ENCODE assay signal across 18 mouse cellular contexts in the genomic region with DNA sequence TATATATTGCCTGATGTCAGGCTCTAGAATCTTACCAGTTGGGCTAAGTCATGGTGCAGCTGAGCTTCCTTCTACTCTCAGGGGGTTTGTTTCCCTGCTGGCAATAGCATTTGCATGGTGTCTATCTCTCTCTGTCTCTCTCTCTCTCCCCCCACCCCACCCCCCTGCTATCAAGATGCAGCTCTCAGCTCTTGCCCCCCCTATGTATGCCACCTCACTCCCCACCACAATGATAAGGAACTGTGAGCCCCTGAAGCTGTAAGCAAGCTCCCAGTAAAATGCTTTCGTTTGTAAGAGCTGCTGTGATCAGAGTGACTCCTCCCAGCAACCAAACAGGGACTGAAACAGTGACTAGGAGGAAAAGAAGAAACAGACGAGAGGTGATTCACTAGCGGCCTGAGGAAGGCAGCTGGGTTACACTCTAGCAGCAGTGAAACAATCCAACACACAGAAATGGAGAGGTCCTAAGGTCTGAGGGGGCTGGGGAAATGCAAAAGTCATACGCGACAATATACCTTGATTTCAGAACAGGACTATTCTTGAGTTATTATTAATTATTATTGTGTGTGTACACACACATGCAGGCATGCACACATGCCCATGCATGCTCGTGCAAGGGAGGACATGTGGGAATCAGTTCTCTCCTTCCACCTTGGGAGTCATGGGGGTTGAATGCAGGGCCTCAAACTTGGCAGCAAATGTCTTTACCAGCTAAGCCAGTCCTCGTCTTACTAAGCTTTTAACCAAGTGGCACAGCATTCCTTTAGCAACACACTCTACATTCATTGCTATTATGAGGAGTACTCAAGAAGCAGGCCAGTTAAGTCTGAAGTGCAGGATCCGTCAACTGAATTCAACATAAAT. TPM values are rescaled to one million over a fixed set of nuclear protein-coding genes. Genes with fewer than 3 reads are reported as not detected.
DNase-seq lines count a peak whose midpoint lies in the region; ATAC-seq and TF ChIP-seq lines count a peak whose summit lies in the region.
"Had no signal": no experiment of that assay in that cellular context is flagged by ENCODE, and none has a peak within 500 bp of the region (broad histone marks: within the 10 kb centered on the region; RNA-seq: fewer than 3 reads in every experiment).

No protein-coding gene starts in this region.

- no peak overlapping the region for H3K9ac ChIP-seq in hindbrain, embryonic 14.5 days
- no peak overlapping the region for H3K9ac ChIP-seq in hindbrain, embryonic 12.5 days
- H3K9ac ChIP-seq in lung, postnatal 0 days (replicated peaks; ENCODE audit: low read depth): no peak overlapping the region
- no peak overlapping the region for H3K9ac ChIP-seq in liver, embryonic 11.5 days (ENCODE audit: low read depth, low read length)
- H3K9ac ChIP-seq: embryonic facial prominence, embryonic 12.5 days; heart, embryonic 12.5 days; liver, embryonic 15.5 days had no signal

- ATAC-seq in hindbrain, embryonic 14.5 days (ENCODE audit: low FRiP score): no peak
- ATAC-seq in hindbrain, embryonic 12.5 days (ENCODE audit: low FRiP score): no peak
- no peak for ATAC-seq in lung, postnatal 0 days
- 0 out of 2 replicates have a peak, but pooled peaks have one; percentile 3 for ATAC-seq in liver, embryonic 11.5 days (replicated peaks; ENCODE audit: low FRiP score)
- ATAC-seq: forebrain, embryonic 14.5 days had no signal

- TF ChIP-seq EP300 in lung, postnatal 0 days (IDR thresholded peaks at IDR 0.05): no peak

- no peaks in the 10 kb centered on the region for H3K9me3 ChIP-seq in hindbrain, embryonic 14.5 days (ENCODE audit: control insufficient read depth, low read length)
- H3K9me3 ChIP-seq in hindbrain, embryonic 12.5 days (replicated peaks): no peaks in the 10 kb centered on the region
- no peaks in the 10 kb centered on the region for H3K9me3 ChIP-seq in lung, postnatal 0 days (ENCODE audit: low read length)
- no peaks in the 10 kb centered on the region for H3K9me3 ChIP-seq in liver, embryonic 11.5 days (ENCODE audit: control insufficient read depth, low read length)
- H3K9me3 ChIP-seq: embryonic facial prominence, embryonic 12.5 days; heart, embryonic 12.5 days; liver, embryonic 15.5 days; midbrain, embryonic 10.5 days had no signal

- H3K27ac ChIP-seq in hindbrain, embryonic 14.5 days: no peak overlapping the region
- H3K27ac ChIP-seq in hindbrain, embryonic 12.5 days: no peak overlapping the region
- H3K27ac ChIP-seq in lung, postnatal 0 days (ENCODE audit: low read length): peak overlapping the region; percentile 43; the same call in 1 of the 2 replicates
- no peak overlapping the region for H3K27ac ChIP-seq in liver, embryonic 11.5 days (ENCODE audit: low read depth, low read length)
- H3K27ac ChIP-seq: embryonic facial prominence, embryonic 12.5 days; liver, embryonic 15.5 days; midbrain, embryonic 10.5 days had no signal

- H3K4me1 ChIP-seq in hindbrain, embryonic 14.5 days (replicated peaks; ENCODE audit: control insufficient read depth, insufficient read depth, low read length): peaks cover 4% of the 10 kb centered on the region
- peaks cover 3% of the 10 kb centered on the region; the same call in 1 of the 2 replicates for H3K4me1 ChIP-seq in hindbrain, embryonic 12.5 days
- peaks cover 3% of the 10 kb centered on the region; the same call in 1 of the 2 replicates for H3K4me1 ChIP-seq in lung, postnatal 0 days (ENCODE audit: insufficient read depth, low read depth, low read length)
- peaks cover 5% of the 10 kb centered on the region for H3K4me1 ChIP-seq in liver, embryonic 11.5 days (replicated peaks; ENCODE audit: control insufficient read depth, insufficient read depth, low read length)

- H3K4me3 ChIP-seq in hindbrain, embryonic 14.5 days (replicated peaks; ENCODE audit: low read length): no peak overlapping the region
- no peak overlapping the region for H3K4me3 ChIP-seq in hindbrain, embryonic 12.5 days
- H3K4me3 ChIP-seq in lung, postnatal 0 days (ENCODE audit: low read depth, low read length): no peak overlapping the region
- no peak overlapping the region for H3K4me3 ChIP-seq in liver, embryonic 11.5 days (ENCODE audit: low read depth, low read length)
- H3K4me3 ChIP-seq: embryonic facial prominence, embryonic 12.5 days; heart, embryonic 12.5 days; liver, embryonic 15.5 days; midbrain, embryonic 10.5 days had no signal

- DNase-seq in hindbrain, embryonic 14.5 days (ENCODE audit: low spot score): peak; percentile 14
- peak; percentile 67 for DNase-seq in lung, postnatal 0 days (ENCODE audit: low spot score)
- no peak for DNase-seq in lung, postnatal 4 days
- DNase-seq in liver, embryonic 11.5 days (ENCODE audit: low spot score): no peak
- peak; percentile 54 for DNase-seq in urinary bladder, postnatal 25 days (ENCODE audit: low spot score)
- no peak for DNase-seq in right cerebral cortex, adult 2 months (ENCODE audit: low spot score in 2 of 2)
- DNase-seq in embryo, embryonic 10.5 days (ENCODE audit: low spot score): no peak
- DNase-seq: adrenal gland, postnatal 25 days; cerebellum, postnatal 10 days; kidney, adult 11 months; thymus, adult 18-20 months had no signal

- H3K36me3 ChIP-seq in hindbrain, embryonic 14.5 days (replicated peaks; ENCODE audit: control insufficient read depth, insufficient read depth): no peaks in the 10 kb centered on the region
- H3K36me3 ChIP-seq in hindbrain, embryonic 12.5 days: no peaks in the 10 kb centered on the region
- no peaks in the 10 kb centered on the region for H3K36me3 ChIP-seq in lung, postnatal 0 days (ENCODE audit: insufficient read depth, low read length)
- H3K36me3 ChIP-seq in liver, embryonic 11.5 days (ENCODE audit: control insufficient read depth, insufficient read depth, low read length): no peaks in the 10 kb centered on the region
- H3K36me3 ChIP-seq: embryonic facial prominence, embryonic 12.5 days; heart, embryonic 12.5 days; liver, embryonic 15.5 days; midbrain, embryonic 10.5 days had no signal

- 71% methylated on average over 8 of the region's 8 CpGs for WGBS in hindbrain, embryonic 14.5 days
- WGBS in hindbrain, embryonic 12.5 days: 67% methylated on average over 8 of the region's 8 CpGs
- 45% methylated on average over 8 of the region's 8 CpGs for WGBS in lung, postnatal 0 days
- 58% methylated on average over 8 of the region's 8 CpGs for WGBS in liver, embryonic 11.5 days

- H3K27me3 ChIP-seq in hindbrain, embryonic 14.5 days (ENCODE audit: control insufficient read depth, insufficient read depth, low read length): no peaks in the 10 kb centered on the region
- no peaks in the 10 kb centered on the region for H3K27me3 ChIP-seq in hindbrain, embryonic 12.5 days
- no peaks in the 10 kb centered on the region for H3K27me3 ChIP-seq in lung, postnatal 0 days (replicated peaks; ENCODE audit: insufficient read depth, low read length)
- no peaks in the 10 kb centered on the region for H3K27me3 ChIP-seq in liver, embryonic 11.5 days (replicated peaks; ENCODE audit: control insufficient read depth, insufficient read depth, low read length)
- H3K27me3 ChIP-seq: embryonic facial prominence, embryonic 12.5 days; heart, embryonic 12.5 days; liver, embryonic 15.5 days had no signal

- H3K4me2 ChIP-seq in hindbrain, embryonic 14.5 days (replicated peaks): no peak overlapping the region
- no peak overlapping the region for H3K4me2 ChIP-seq in hindbrain, embryonic 12.5 days (replicated peaks)
- no peak overlapping the region for H3K4me2 ChIP-seq in lung, postnatal 0 days (replicated peaks; ENCODE audit: low read depth, low read length)
- H3K4me2 ChIP-seq in liver, embryonic 11.5 days: 0 out of 2 replicates have a peak overlapping the region, but pooled peaks have one; percentile 3
- H3K4me2 ChIP-seq: embryonic facial prominence, embryonic 12.5 days; heart, embryonic 12.5 days; liver, embryonic 15.5 days had no signal

- TF ChIP-seq CTCF in lung, postnatal 0 days (IDR thresholded peaks at IDR 0.05): no peak

RNA-seq across cellular contexts. Expression of gene Gm10959, which starts 1.6 kb away (rescaled TPM):
- polyA plus RNA-seq in hindbrain, embryonic 14.5 days (2014; fragmentation: Nextera tagmentation; extraction: Ambion mirVana): not detected in 2 replicates
- not detected in 2 replicates for polyA plus RNA-seq in hindbrain, embryonic 12.5 days (2016; fragmentation: Nextera tagmentation; extraction: Ambion mirVana)
- not detected in 2 replicates for polyA plus RNA-seq in lung, postnatal 0 days (2015; fragmentation: Nextera tagmentation; extraction: Ambion mirVana)
- polyA plus RNA-seq in liver, embryonic 11.5 days (2014; fragmentation: Nextera tagmentation; extraction: Ambion mirVana): not detected in 2 replicates
- polyA plus RNA-seq: embryonic facial prominence, embryonic 12.5 days; forebrain, embryonic 14.5 days; heart, embryonic 12.5 days; hindbrain, embryonic 11.5 days; liver, embryonic 15.5 days; midbrain, embryonic 10.5 days had no signal

RNA-seq across cellular contexts. Expression of gene 1810037I17Rik, which starts 3.2 kb away (rescaled TPM):
- polyA plus RNA-seq in hindbrain, embryonic 14.5 days (2014; fragmentation: Nextera tagmentation; extraction: Ambion mirVana): 88.5 and 102 TPM in 2 replicates
- 85.7 and 101 TPM in 2 replicates for polyA plus RNA-seq in hindbrain, embryonic 12.5 days (2016; fragmentation: Nextera tagmentation; extraction: Ambion mirVana)
- 162 TPM in 2 replicates for polyA plus RNA-seq in lung, postnatal 0 days (2015; fragmentation: Nextera tagmentation; extraction: Ambion mirVana)
- 123 and 134 TPM in 2 replicates for polyA plus RNA-seq in liver, embryonic 11.5 days (2014; fragmentation: Nextera tagmentation; extraction: Ambion mirVana)

RNA-seq across cellular contexts. Expression of gene Fabp2, which starts 25.9 kb away (rescaled TPM):
- polyA plus RNA-seq in hindbrain, embryonic 14.5 days (2014; fragmentation: Nextera tagmentation; extraction: Ambion mirVana): not detected in 2 replicates
- polyA plus RNA-seq in hindbrain, embryonic 12.5 days (2016; fragmentation: Nextera tagmentation; extraction: Ambion mirVana): not detected in 2 replicates
- polyA plus RNA-seq in lung, postnatal 0 days (2015; fragmentation: Nextera tagmentation; extraction: Ambion mirVana): 0.12 TPM in 1 of 2 replicates, not detected in the other
- 4.3 and 5.4 TPM in 2 replicates for polyA plus RNA-seq in liver, embryonic 11.5 days (2014; fragmentation: Nextera tagmentation; extraction: Ambion mirVana)
- polyA plus RNA-seq: embryonic facial prominence, embryonic 12.5 days; forebrain, embryonic 14.5 days; heart, embryonic 12.5 days; hindbrain, embryonic 11.5 days; midbrain, embryonic 10.5 days had no signal

Comparison
In these comparisons a context has a peak if more than half of its experiments do, and no peak if none do; other contexts are left out.
1. DNase-seq: peak in hindbrain, embryonic 14.5 days (single experiment), lung, postnatal 0 days (single experiment) and urinary bladder, postnatal 25 days (single experiment); none in lung, postnatal 4 days (0 of 2), liver, embryonic 11.5 days (single experiment), right cerebral cortex, adult 2 months (0 of 2) and embryo, embryonic 10.5 days (single experiment).